Mouse (Mus musculus) midbrain, embryonic 14.5 days (tissue): Measurements from ENCODE around the gene Cd2ap. TPM values are rescaled to one million over a fixed set of nuclear protein-coding genes. Genes with fewer than 3 reads are reported as not detected.

Experiments
- ATAC-seq: fragments of 200-750 bp; cut with Nextera tagmentation; 2 replicates; pipeline ENCODE4 v1.8.0; 2017; ENCODE audit warnings: moderate number of reproducible peaks, moderate library complexity; ENCODE audit not compliant: low FRiP score, low TSS enrichment
- DNase-seq: peaks from one replicate; pipeline ENCODE4 v3.0.0-alpha.2; 2015
- H3K27ac ChIP-seq: fragments of 300-500 bp; sonication (generic); replicated peaks from 2 replicates; pipeline ENCODE4 v1.5.1; 2014; ENCODE audit warnings: mild to moderate bottlenecking, low read depth, low read length, moderate library complexity
- H3K27me3 ChIP-seq: fragments of 300-500 bp; sonication (generic); 2 replicates; pipeline ENCODE4 v1.6.1; 2014; ENCODE audit warnings: low read length, control low read depth, mixed read lengths; ENCODE audit not compliant: control insufficient read depth, insufficient read depth
- H3K36me3 ChIP-seq: fragments of 300-500 bp; sonication (generic); 2 replicates; pipeline ENCODE4 v1.6.1; 2014; ENCODE audit warnings: low read length, control low read depth; ENCODE audit not compliant: control insufficient read depth, insufficient read depth
- H3K4me1 ChIP-seq: fragments of 300-500 bp; sonication (generic); 2 replicates; pipeline ENCODE4 v1.6.1; 2014; ENCODE audit warnings: mild to moderate bottlenecking, antibody characterized with exemption, low read length, control low read depth; ENCODE audit not compliant: control insufficient read depth, insufficient read depth
- H3K4me2 ChIP-seq: fragments of 300-500 bp; sonication (generic); 2 replicates; pipeline ENCODE4 v1.6.1; 2014; ENCODE audit warnings: mild to moderate bottlenecking, low read length, moderate library complexity
- H3K4me3 ChIP-seq: fragments of 300-500 bp; sonication (generic); replicated peaks from 2 replicates; pipeline ENCODE4 v1.5.1; 2014; ENCODE audit warnings: low read depth, low read length
- H3K9ac ChIP-seq: fragments of 300-500 bp; sonication (generic); replicated peaks from 2 replicates; pipeline ENCODE4 v1.6.1; 2014; ENCODE audit warnings: mild to moderate bottlenecking, low read length, moderate library complexity
- H3K9me3 ChIP-seq: fragments of 300-500 bp; sonication (generic); 2 replicates; pipeline ENCODE4 v1.6.1; 2016; ENCODE audit warnings: low read length, control low read depth, mixed read lengths; ENCODE audit not compliant: control insufficient read depth
- WGBS: fragments of 180-500 bp; shearing (Covaris S2); extraction: QIAGEN DNeasy Blood & Tissue Kit; methylation state at CpG from one replicate; pipeline ENCODE4 v1.1.7; 2014; 5-methylcytosine and 5-hydroxymethylcytosine counted together
- polyA plus RNA-seq: library from polyadenylated mRNA; unstranded; fragments of >200 nt; fragmentation: Nextera tagmentation; extraction: Ambion mirVana; gene quantifications from 2 replicates; pipeline ENCODE4 v1.2.1, GENCODE M21; 2014

The Cd2ap gene
- polyA plus RNA-seq, 1 experiment from 2014 or later: 11.3 TPM

GRCm38 (mm10) chr17:42753791-42754190 lies 122.7 kb downstream of the Cd2ap start:
- Histone ChIP-seq H3K9ac (no peak overlapping the region), H3K4me1 (no peaks in the 10 kb centered on the region), H3K9me3 (no peaks in the 10 kb centered on the region), H3K4me3 (no peak overlapping the region), H3K4me2 (no peak overlapping the region), H3K36me3 (no peaks in the 10 kb centered on the region), H3K27me3 (no peaks in the 10 kb centered on the region), H3K27ac (no peak overlapping the region)
- ATAC-seq (no peak), DNase-seq (no peak)
- WGBS: 69% methylated on average over 2 of the region's 2 CpGs

- Histone ChIP-seq H3K36me3 (no peaks in the 10 kb centered on the region), H3K9ac (no peak overlapping the region), H3K4me1 (no peaks in the 10 kb centered on the region), H3K4me2 (no peak overlapping the region), H3K27me3 (no peaks in the 10 kb centered on the region), H3K27ac (no peak overlapping the region), H3K9me3 (no peaks in the 10 kb centered on the region), H3K4me3 (no peak overlapping the region)
- no peak for ATAC-seq
- whole genome bisulfite sequencing: 89% methylated on average over 2 of the region's 2 CpGs
- DNase-seq: no peak
These were observed 124.3 kb downstream of the Cd2ap start for GRCm38 (mm10) chr17:42752173-42752572.

GRCm38 (mm10) chr17:42745657-42746420 lies 130.6 kb downstream of the Cd2ap start:
- no peaks in the 10 kb centered on the region for H3K27me3 ChIP-seq
- ATAC-seq (no peak), DNase-seq (no peak)
- 94% methylated on average over 6 of the region's 6 CpGs for WGBS
- no peak overlapping the region for H3K27ac ChIP-seq
- no peaks in the 10 kb centered on the region for H3K4me1 ChIP-seq
- no peak overlapping the region for H3K9ac ChIP-seq
- H3K36me3 ChIP-seq: no peaks in the 10 kb centered on the region
- no peak overlapping the region for H3K4me2 ChIP-seq
- H3K4me3 ChIP-seq: no peak overlapping the region
- H3K9me3 ChIP-seq: no peaks in the 10 kb centered on the region

Other genes starting within 250 kb of the Cd2ap start
- gene Adgrf4, start 184.4 kb downstream of the Cd2ap start, polyA plus RNA-seq: 0.25 and 0.32 TPM in 2 replicates
- gene Adgrf2, start 134.5 kb downstream of the Cd2ap start, polyA plus RNA-seq: 0.11 and 0.16 TPM in 2 replicates
- gene Tnfrsf21, start 139.9 kb upstream of the Cd2ap start, polyA plus RNA-seq: 52.2 and 63.2 TPM in 2 replicates